Mouse (Mus musculus): ENCODE data around the gene Caskin1. TPM values are rescaled to one million over a fixed set of nuclear protein-coding genes. Genes with fewer than 3 reads are reported as not detected.

Gene Caskin1
- total RNA-seq, 1 experiment from 2014 or later = 60.8 TPM

GRCm38 (mm10) chr17:24533099-24533992 is 44.9 kb downstream of the Caskin1 start:
- peak; percentile 90 for DNase-seq

- no peak for DNase-seq
Observed at GRCm38 (mm10) chr17:24534160-24534718, 45.8 kb downstream of the Caskin1 start, which contains the start of gene Rab26. Gene Rab26 (minus strand): TSS chr17:24534210.

GRCm38 (mm10) chr17:24535300-24535699 is 46.9 kb downstream of the Caskin1 start:
- DNase-seq = no peak

GRCm38 (mm10) chr17:24537536-24537935 is 49.1 kb downstream of the Caskin1 start:
- no peak for DNase-seq

- peak; percentile 55 for DNase-seq
Observed at GRCm38 (mm10) chr17:24538950-24539349, 50.5 kb downstream of the Caskin1 start.

GRCm38 (mm10) chr17:24540375-24540774 is 52.0 kb downstream of the Caskin1 start:
- no peak for DNase-seq

- DNase-seq = no peak
Observed at GRCm38 (mm10) chr17:24544613-24545012, 56.2 kb downstream of the Caskin1 start.

GRCm38 (mm10) chr17:24545247-24545646 is 56.8 kb downstream of the Caskin1 start:
- no peak for DNase-seq

GRCm38 (mm10) chr17:24546234-24546633 is 57.8 kb downstream of the Caskin1 start:
- no peak for DNase-seq

- DNase-seq = no peak
Observed at GRCm38 (mm10) chr17:24548435-24548834, 60.0 kb downstream of the Caskin1 start.

GRCm38 (mm10) chr17:24548921-24549617 is 60.7 kb downstream of the Caskin1 start:
- DNase-seq = peak; percentile 69

GRCm38 (mm10) chr17:24549618-24550415 is 61.4 kb downstream of the Caskin1 start, which contains the start of gene Pkd1:
Gene Pkd1 (plus strand): TSS chr17:24549834.
- DNase-seq = peak; percentile 97

- peak; percentile 81 for DNase-seq
Observed at GRCm38 (mm10) chr17:24550416-24551049, 62.1 kb downstream of the Caskin1 start.

GRCm38 (mm10) chr17:24551050-24551444 is 62.6 kb downstream of the Caskin1 start:
- no peak for DNase-seq

GRCm38 (mm10) chr17:24557091-24557490 is 68.7 kb downstream of the Caskin1 start:
- DNase-seq = no peak

Other genes with a start within 250 kb of the Caskin1 start
- gene Ccnf, start 237.1 kb upstream of the Caskin1 start, total RNA-seq (2021) = 8.3 and 9.6 TPM in 2 replicates
- gene Abca17, start 137.5 kb upstream of the Caskin1 start, total RNA-seq (2021) = 0.12 TPM in 1 of 2 replicates, not detected in the other
- 23.8 and 28.1 TPM in 2 replicates for gene Abca3, start 136.7 kb upstream of the Caskin1 start, total RNA-seq (2021)
- 72.0 and 76.1 TPM in 2 replicates for gene Rnps1, start 74.0 kb upstream of the Caskin1 start, total RNA-seq (2021)
- 228 and 261 TPM in 2 replicates for gene Eci1, start 62.0 kb upstream of the Caskin1 start, total RNA-seq (2021)
- 2.7 and 3.5 TPM in 2 replicates for gene Dnase1l2, start 45.5 kb upstream of the Caskin1 start, total RNA-seq (2021)
- gene E4f1, start 18.3 kb upstream of the Caskin1 start, total RNA-seq (2021) = 21.7 and 33.7 TPM in 2 replicates
- 71.8 and 83.4 TPM in 2 replicates for gene Pgp, start 18.2 kb upstream of the Caskin1 start, total RNA-seq (2021)
- 0.85 and 0.95 TPM in 2 replicates for gene Bricd5, start 14.7 kb upstream of the Caskin1 start, total RNA-seq (2021)
- 29.7 and 37.3 TPM in 2 replicates for gene Mlst8, start 9.5 kb upstream of the Caskin1 start, total RNA-seq (2021)
- gene Traf7, start 39.3 kb downstream of the Caskin1 start, total RNA-seq (2021) = 105 and 133 TPM in 2 replicates
- gene Rab26, start 45.6 kb downstream of the Caskin1 start, total RNA-seq (2021) = 1.3 and 1.4 TPM in 2 replicates
- 45.2 and 65.8 TPM in 2 replicates for gene Pkd1, start 61.2 kb downstream of the Caskin1 start, total RNA-seq (2021)
- 108 and 138 TPM in 2 replicates for gene Tsc2, start 144.0 kb downstream of the Caskin1 start, total RNA-seq (2021)
- 7.2 and 12.6 TPM in 2 replicates for gene Nthl1, start 144.1 kb downstream of the Caskin1 start, total RNA-seq (2021)
- 53.4 and 63.5 TPM in 2 replicates for gene Slc9a3r2, start 161.7 kb downstream of the Caskin1 start, total RNA-seq (2021)
- gene Npw, start 169.9 kb downstream of the Caskin1 start, total RNA-seq (2021) = not detected in 2 replicates
- 53.9 and 54.7 TPM in 2 replicates for gene Zfp598, start 181.1 kb downstream of the Caskin1 start, total RNA-seq (2021)
- 1.2 and 2.1 TPM in 2 replicates for gene Syngr3, start 201.4 kb downstream of the Caskin1 start, total RNA-seq (2021)
- 30.5 and 33.5 TPM in 2 replicates for gene Gfer, start 207.6 kb downstream of the Caskin1 start, total RNA-seq (2021)
- 4.5 and 6.5 TPM in 2 replicates for gene Noxo1, start 207.6 kb downstream of the Caskin1 start, total RNA-seq (2021)
- gene Tbl3, start 219.1 kb downstream of the Caskin1 start, total RNA-seq (2021) = 33.3 and 39.6 TPM in 2 replicates
- gene Rnf151, start 229.5 kb downstream of the Caskin1 start, total RNA-seq (2021) = 0.27 and 0.81 TPM in 2 replicates
- 579 and 669 TPM in 2 replicates for gene Rps2, start 229.5 kb downstream of the Caskin1 start, total RNA-seq (2021)
- gene Ndufb10, start 235.9 kb downstream of the Caskin1 start, total RNA-seq (2021) = 230 and 272 TPM in 2 replicates
- 0.24 TPM in 1 of 2 replicates, not detected in the other for gene Rpl3l, start 239.2 kb downstream of the Caskin1 start, total RNA-seq (2021)
- gene Msrb1, start 248.0 kb downstream of the Caskin1 start, total RNA-seq (2021) = 87.5 and 89.3 TPM in 2 replicates

Data from adrenal gland, postnatal 25 days (tissue).